Mouse (Mus musculus): ENCODE results near the gene Ndufaf1. TPM values are rescaled to one million over a fixed set of nuclear protein-coding genes. Genes with fewer than 3 reads are reported as not detected.

Gene Ndufaf1
- 39.0 and 43.0 TPM in 2 replicates for polyA plus RNA-seq (2015; fragmentation: Nextera tagmentation; extraction: Ambion mirVana)

- no peak within 1 kb of the TSS for H3K27ac ChIP-seq (ENCODE audit: low read length)
- H3K4me3 ChIP-seq (ENCODE audit: low read depth, low read length): peak within 1 kb of the TSS; percentile 77
- H3K27me3 ChIP-seq (ENCODE audit: control insufficient read depth, insufficient read depth, low read depth, low read length): no peaks in the 10 kb centered on the region; the same call in 1 of the 2 replicates
- H3K9me3 ChIP-seq (replicated peaks; ENCODE audit: control insufficient read depth, low read length, poor library complexity, severe bottlenecking): no peaks in the 10 kb centered on the region
- H3K36me3 ChIP-seq (ENCODE audit: control insufficient read depth, insufficient read depth, low read length): 0 out of 2 replicates have a peak, but pooled peaks cover 3% of the 10 kb centered on the region
- ATAC-seq: peak; percentile 93
- peak within 1 kb of the TSS; percentile 78 for H3K9ac ChIP-seq (ENCODE audit: low read depth, low read length)
- H3K4me1 ChIP-seq (ENCODE audit: control insufficient read depth, insufficient read depth, low read length): peaks cover 7% of the 10 kb centered on the region
- peak within 1 kb of the TSS; percentile 68 for H3K4me2 ChIP-seq (ENCODE audit: low read length)
- 1% methylated on average over 44 of the region's 44 CpGs for WGBS
Measured at GRCm38 (mm10) chr2:119662220-119663182, at the start of gene Ndufaf1. Gene Ndufaf1 (minus strand): TSS chr2:119662827.

DNA sequence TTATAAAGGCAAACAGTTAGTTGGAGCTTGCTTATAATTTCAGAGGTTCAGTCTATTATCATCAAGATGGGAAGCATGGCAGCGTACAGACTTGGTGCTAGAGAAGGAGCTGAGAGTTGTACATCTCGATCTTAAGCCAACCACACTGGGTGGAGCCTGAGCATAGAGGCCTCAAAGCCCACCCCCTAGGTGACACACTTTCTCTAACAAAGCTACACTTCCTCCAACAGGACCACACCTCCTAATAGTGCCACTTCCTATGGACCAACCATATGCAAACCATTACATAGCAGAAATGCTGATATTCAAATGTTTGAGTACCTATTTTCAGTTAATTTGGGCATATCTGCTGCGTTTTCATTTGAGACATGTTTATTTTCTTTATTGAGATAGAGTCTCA is 47.4 kb upstream of the Ndufaf1 start:
- Histone ChIP-seq H3K4me1 (ENCODE audit: control insufficient read depth, insufficient read depth, low read length) (no peaks in the 10 kb centered on the region), H3K9me3 (replicated peaks; ENCODE audit: control insufficient read depth, low read length, poor library complexity, severe bottlenecking) (no peaks in the 10 kb centered on the region), H3K36me3 (ENCODE audit: control insufficient read depth, insufficient read depth, low read length) (peaks cover 18% of the 10 kb centered on the region; the same call in 1 of the 2 replicates), H3K9ac (ENCODE audit: low read depth, low read length) (no peak overlapping the region), H3K4me3 (ENCODE audit: low read depth, low read length) (no peak overlapping the region), H3K27ac (ENCODE audit: low read length) (no peak overlapping the region), H3K27me3 (ENCODE audit: control insufficient read depth, insufficient read depth, low read depth, low read length) (no peaks in the 10 kb centered on the region), H3K4me2 (ENCODE audit: low read length) (no peak overlapping the region)
- 97% methylated on average over 3 of the region's 3 CpGs for WGBS
- no peak for ATAC-seq

DNA sequence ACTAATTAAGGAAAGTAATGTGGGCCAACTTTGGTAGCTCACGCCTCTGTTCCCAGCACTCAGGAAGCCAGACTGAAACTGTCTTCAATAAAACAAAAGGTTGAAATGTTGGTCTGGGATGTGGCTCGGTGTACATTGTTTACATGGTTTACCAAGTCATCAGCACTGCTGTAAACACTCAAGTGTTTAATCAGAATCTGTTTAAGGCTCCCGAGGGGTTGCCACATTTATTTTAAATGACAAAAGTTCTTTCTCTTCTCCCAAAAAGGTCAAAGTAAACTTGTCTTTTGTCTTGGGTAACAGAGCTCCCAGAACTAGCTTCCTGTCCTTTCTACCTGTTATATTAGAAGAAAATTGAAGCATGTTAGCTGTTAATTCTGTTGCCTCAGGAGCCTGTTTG is 45.0 kb upstream of the Ndufaf1 start:
- Histone ChIP-seq H3K9ac (ENCODE audit: low read depth, low read length) (no peak overlapping the region), H3K4me1 (ENCODE audit: control insufficient read depth, insufficient read depth, low read length) (no peaks in the 10 kb centered on the region), H3K4me2 (ENCODE audit: low read length) (no peak overlapping the region), H3K36me3 (ENCODE audit: control insufficient read depth, insufficient read depth, low read length) (peaks cover 12% of the 10 kb centered on the region; the same call in 1 of the 2 replicates), H3K27ac (ENCODE audit: low read length) (no peak overlapping the region), H3K9me3 (replicated peaks; ENCODE audit: control insufficient read depth, low read length, poor library complexity, severe bottlenecking) (no peaks in the 10 kb centered on the region), H3K4me3 (ENCODE audit: low read depth, low read length) (no peak overlapping the region), H3K27me3 (ENCODE audit: control insufficient read depth, insufficient read depth, low read depth, low read length) (no peaks in the 10 kb centered on the region)
- 98% methylated on average over 3 of the region's 3 CpGs for WGBS
- ATAC-seq: no peak

DNA sequence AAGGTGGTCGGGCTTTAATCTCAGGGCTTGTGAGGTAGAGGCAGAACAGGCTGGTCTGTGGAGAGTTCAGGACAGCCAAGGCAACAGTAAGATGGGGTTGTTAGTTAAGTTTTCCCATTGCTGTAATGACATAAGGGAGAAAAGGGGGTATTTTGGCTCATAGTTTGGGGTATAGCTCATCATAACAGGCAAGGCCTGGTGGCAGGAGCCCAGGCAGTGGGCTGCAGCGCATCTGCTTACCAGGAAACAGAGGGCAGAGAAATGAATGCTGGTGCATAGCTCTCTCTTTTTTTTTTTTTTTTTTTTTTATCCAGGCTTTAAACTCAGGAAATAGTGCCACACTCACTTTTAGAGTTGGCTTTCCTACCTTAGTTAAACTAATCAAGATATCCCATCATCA is 40.5 kb upstream of the Ndufaf1 start:
- Histone ChIP-seq H3K9ac (ENCODE audit: low read depth, low read length) (no peak overlapping the region), H3K27ac (ENCODE audit: low read length) (no peak overlapping the region), H3K9me3 (replicated peaks; ENCODE audit: control insufficient read depth, low read length, poor library complexity, severe bottlenecking) (no peaks in the 10 kb centered on the region), H3K36me3 (ENCODE audit: control insufficient read depth, insufficient read depth, low read length) (peaks cover 10% of the 10 kb centered on the region; the same call in 1 of the 2 replicates), H3K4me3 (ENCODE audit: low read depth, low read length) (no peak overlapping the region), H3K4me2 (ENCODE audit: low read length) (no peak overlapping the region), H3K27me3 (ENCODE audit: control insufficient read depth, insufficient read depth, low read depth, low read length) (no peaks in the 10 kb centered on the region), H3K4me1 (ENCODE audit: control insufficient read depth, insufficient read depth, low read length) (no peaks in the 10 kb centered on the region)
- WGBS: 92% methylated on average over 2 of the region's 2 CpGs
- ATAC-seq: no peak

DNA sequence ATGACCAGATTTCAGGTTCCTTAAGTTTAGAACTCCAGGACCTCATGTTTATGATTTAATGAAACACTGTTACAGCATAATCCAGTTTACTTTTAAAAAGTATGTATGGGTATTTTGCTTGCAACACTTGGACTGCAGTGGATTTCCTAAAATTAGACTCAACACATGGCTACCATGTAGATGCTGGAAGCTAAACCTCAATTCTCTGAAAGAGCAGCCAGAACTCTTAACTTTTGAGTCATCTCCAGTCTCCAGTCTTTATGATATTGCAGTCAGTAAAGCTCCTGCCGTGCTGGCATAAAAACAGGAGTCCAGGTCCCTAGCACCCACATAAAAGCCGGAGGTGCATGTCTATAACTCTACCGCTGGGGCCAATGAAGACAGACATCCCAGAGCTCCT is 37.3 kb upstream of the Ndufaf1 start:
- H3K4me1 ChIP-seq (ENCODE audit: control insufficient read depth, insufficient read depth, low read length): no peaks in the 10 kb centered on the region
- no peaks in the 10 kb centered on the region for H3K9me3 ChIP-seq (replicated peaks; ENCODE audit: control insufficient read depth, low read length, poor library complexity, severe bottlenecking)
- no peaks in the 10 kb centered on the region for H3K27me3 ChIP-seq (ENCODE audit: control insufficient read depth, insufficient read depth, low read depth, low read length)
- H3K27ac ChIP-seq (ENCODE audit: low read length): no peak overlapping the region
- H3K36me3 ChIP-seq (ENCODE audit: control insufficient read depth, insufficient read depth, low read length): no peaks in the 10 kb centered on the region
- no peak overlapping the region for H3K4me2 ChIP-seq (ENCODE audit: low read length)
- no peak overlapping the region for H3K9ac ChIP-seq (ENCODE audit: low read depth, low read length)
- no peak overlapping the region for H3K4me3 ChIP-seq (ENCODE audit: low read depth, low read length)
- 95% methylated on average over 3 of the region's 3 CpGs for WGBS
- no peak for ATAC-seq

DNA sequence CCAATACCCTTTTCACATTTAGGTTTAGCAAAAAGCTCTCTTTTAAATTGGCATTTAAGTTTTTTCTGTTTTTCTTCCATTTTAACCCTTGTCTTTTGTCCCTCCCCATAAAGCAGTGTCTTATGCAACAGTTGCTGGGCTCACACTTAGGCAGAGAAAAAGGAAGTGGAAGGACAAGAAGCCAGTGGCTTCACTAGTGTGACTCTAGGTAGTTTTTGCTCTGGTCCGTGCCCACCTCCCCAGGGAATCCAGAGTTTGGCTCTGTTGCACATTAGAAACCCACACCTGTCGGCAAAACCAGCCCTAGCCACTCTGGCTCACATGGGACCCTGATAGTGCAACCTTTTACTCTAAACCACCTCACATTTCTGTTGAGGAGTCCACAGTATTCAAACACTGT is 35.8 kb upstream of the Ndufaf1 start:
- Histone ChIP-seq H3K9ac (ENCODE audit: low read depth, low read length) (no peak overlapping the region), H3K9me3 (replicated peaks; ENCODE audit: control insufficient read depth, low read length, poor library complexity, severe bottlenecking) (no peaks in the 10 kb centered on the region), H3K27me3 (ENCODE audit: control insufficient read depth, insufficient read depth, low read depth, low read length) (no peaks in the 10 kb centered on the region), H3K27ac (ENCODE audit: low read length) (no peak overlapping the region), H3K4me3 (ENCODE audit: low read depth, low read length) (no peak overlapping the region), H3K36me3 (ENCODE audit: control insufficient read depth, insufficient read depth, low read length) (peaks cover 5% of the 10 kb centered on the region; the same call in 1 of the 2 replicates), H3K4me2 (ENCODE audit: low read length) (no peak overlapping the region), H3K4me1 (ENCODE audit: control insufficient read depth, insufficient read depth, low read length) (no peaks in the 10 kb centered on the region)
- no peak for ATAC-seq
- WGBS: 91% methylated on average over 2 of the region's 2 CpGs

GRCm38 (mm10) chr2:119696111-119696510 is 33.5 kb upstream of the Ndufaf1 start:
- H3K9ac ChIP-seq (ENCODE audit: low read depth, low read length): no peak overlapping the region
- H3K27me3 ChIP-seq (ENCODE audit: control insufficient read depth, insufficient read depth, low read depth, low read length): no peaks in the 10 kb centered on the region
- ATAC-seq: no peak
- H3K4me3 ChIP-seq (ENCODE audit: low read depth, low read length): no peak overlapping the region
- 86% methylated on average over 1 of the region's 1 CpGs for WGBS
- H3K9me3 ChIP-seq (replicated peaks; ENCODE audit: control insufficient read depth, low read length, poor library complexity, severe bottlenecking): no peaks in the 10 kb centered on the region
- no peaks in the 10 kb centered on the region for H3K4me1 ChIP-seq (ENCODE audit: control insufficient read depth, insufficient read depth, low read length)
- H3K36me3 ChIP-seq (ENCODE audit: control insufficient read depth, insufficient read depth, low read length): peaks cover 5% of the 10 kb centered on the region; the same call in 1 of the 2 replicates
- H3K27ac ChIP-seq (ENCODE audit: low read length): no peak overlapping the region
- H3K4me2 ChIP-seq (ENCODE audit: low read length): no peak overlapping the region

- Histone ChIP-seq H3K9ac (ENCODE audit: low read depth, low read length) (no peak overlapping the region), H3K27ac (ENCODE audit: low read length) (no peak overlapping the region), H3K9me3 (replicated peaks; ENCODE audit: control insufficient read depth, low read length, poor library complexity, severe bottlenecking) (no peaks in the 10 kb centered on the region), H3K4me2 (ENCODE audit: low read length) (no peak overlapping the region), H3K36me3 (ENCODE audit: control insufficient read depth, insufficient read depth, low read length) (peaks cover 5% of the 10 kb centered on the region; the same call in 1 of the 2 replicates), H3K4me3 (ENCODE audit: low read depth, low read length) (no peak overlapping the region), H3K27me3 (ENCODE audit: control insufficient read depth, insufficient read depth, low read depth, low read length) (no peaks in the 10 kb centered on the region), H3K4me1 (ENCODE audit: control insufficient read depth, insufficient read depth, low read length) (no peaks in the 10 kb centered on the region)
- WGBS: 90% methylated on average over 2 of the region's 2 CpGs
- no peak for ATAC-seq
Measured at GRCm38 (mm10) chr2:119694826-119695225, 32.2 kb upstream of the Ndufaf1 start.
